Mouse (Mus musculus) intestine, postnatal 0 days (tissue): ENCODE data around the gene Zfr. TPM values are rescaled to one million over a fixed set of nuclear protein-coding genes. Genes with fewer than 3 reads are reported as not detected.
"Not testable (repeated sequence)": the region's sequence is repeated elsewhere in the genome, so short reads cannot be mapped to it uniquely, and the experiment has no call there.

ENCODE experiments used
- ATAC-seq: fragments of 200-750 bp; cut with Nextera tagmentation; 2 replicates; pipeline ENCODE4 v1.8.0; 2017; ENCODE audit warnings: mild to moderate bottlenecking, moderate TSS enrichment, moderate library complexity
- H3K27ac ChIP-seq: fragments of 300-500 bp; sonication (generic); 2 replicates; pipeline ENCODE4 v1.5.1; 2014; ENCODE audit warnings: mild to moderate bottlenecking, low read depth, low read length, moderate library complexity
- H3K27me3 ChIP-seq: fragments of 300-500 bp; sonication (generic); replicated peaks from 2 replicates; pipeline ENCODE4 v1.6.1; 2014; ENCODE audit warnings: low read length, mixed read lengths; ENCODE audit not compliant: control insufficient read depth, insufficient read depth
- H3K36me3 ChIP-seq: fragments of 300-500 bp; sonication (generic); 2 replicates; pipeline ENCODE4 v1.6.1; 2014; ENCODE audit warnings: mild to moderate bottlenecking, moderate library complexity; ENCODE audit not compliant: control insufficient read depth, insufficient read depth
- H3K4me1 ChIP-seq: fragments of 300-500 bp; sonication (generic); replicated peaks from 2 replicates; pipeline ENCODE4 v1.6.1; 2014; ENCODE audit warnings: antibody characterized with exemption, low read length, mixed read lengths; ENCODE audit not compliant: control insufficient read depth, insufficient read depth
- H3K4me2 ChIP-seq: fragments of 300-500 bp; sonication (generic); replicated peaks from 2 replicates; pipeline ENCODE4 v1.6.1; 2014; ENCODE audit warnings: low read depth, mild to moderate bottlenecking, moderate library complexity
- H3K4me3 ChIP-seq: fragments of 300-500 bp; sonication (generic); 2 replicates; pipeline ENCODE4 v1.5.1; 2014; ENCODE audit warnings: low read depth, low read length
- H3K9ac ChIP-seq: fragments of 300-500 bp; sonication (generic); 2 replicates; pipeline ENCODE4 v1.6.1; 2014; ENCODE audit warnings: mild to moderate bottlenecking, low read depth, low read length
- H3K9me3 ChIP-seq: fragments of 300-500 bp; sonication (generic); 2 replicates; pipeline ENCODE4 v1.6.1; 2016; ENCODE audit warnings: mixed run types; ENCODE audit not compliant: control insufficient read depth
- CTCF ChIP-seq: sonication (generic); IDR thresholded peaks from 2 replicates; pipeline ENCODE4 v1.5.1; 2016; ENCODE audit warnings: low read depth, mild to moderate bottlenecking, control low read depth, antibody characterized with exemption, moderate library complexity
- WGBS: fragments of 180-500 bp; shearing (Covaris S2); extraction: QIAGEN DNeasy Blood & Tissue Kit; methylation state at CpG from one replicate; pipeline ENCODE4 v1.1.7; 2014; 5-methylcytosine and 5-hydroxymethylcytosine counted together
- polyA plus RNA-seq: library from polyadenylated mRNA; unstranded; fragments of >200 nt; fragmentation: Nextera tagmentation; extraction: Ambion mirVana; gene quantifications from 2 replicates; pipeline ENCODE4 v1.2.1, GENCODE M21; 2015

Zfr gene
- polyA plus RNA-seq, 1 experiment from 2014 or later: 47.9 TPM

- WGBS: 51% methylated on average over 6 of the region's 6 CpGs
- Histone ChIP-seq H3K4me2 (no peak overlapping the region), H3K27me3 (no peaks in the 10 kb centered on the region), H3K9ac (no peak overlapping the region), H3K9me3 (no peaks in the 10 kb centered on the region), H3K27ac (no peak overlapping the region), H3K36me3 (no peaks in the 10 kb centered on the region), H3K4me1 (no peaks in the 10 kb centered on the region), H3K4me3 (no peak overlapping the region)
- ATAC-seq: no peak
- TF ChIP-seq CTCF: no peak
These were observed 3.1 kb upstream of the Zfr start for GRCm38 (mm10) chr15:12114546-12114945.

DNA sequence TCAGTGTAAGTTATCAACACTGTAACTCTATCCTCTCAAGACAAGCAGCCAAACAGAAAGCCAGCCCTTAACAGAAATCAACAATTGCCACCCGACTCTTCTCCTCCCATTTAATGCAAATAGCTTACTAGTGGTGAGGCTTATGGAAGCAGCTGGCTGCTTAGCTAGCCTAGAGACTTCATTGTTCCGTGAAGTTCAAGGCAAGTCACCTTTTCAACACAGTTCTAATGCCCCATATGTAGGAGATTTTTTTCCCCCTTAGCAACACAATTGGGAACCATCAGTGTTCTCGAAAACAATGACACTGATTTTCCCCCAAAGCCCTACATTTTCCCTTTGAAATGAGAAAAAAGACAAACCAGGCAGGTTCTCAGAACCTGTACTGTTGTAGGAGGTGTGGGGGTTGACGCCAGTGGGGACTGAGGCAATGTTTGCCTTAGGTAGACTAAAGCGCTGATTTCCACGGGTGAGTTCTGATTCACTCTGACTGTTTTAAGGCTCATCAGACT, 1.9 kb upstream of the Zfr start:
- no peak for ATAC-seq

GRCm38 (mm10) chr15:12118093-12118431, 431 bp downstream of the Zfr start:
- WGBS: 1% methylated on average over 22 of the region's 43 CpGs
- H3K27ac ChIP-seq: peak overlapping the region; percentile 98
- no peaks in the 10 kb centered on the region for H3K36me3 ChIP-seq
- H3K4me1 ChIP-seq: no peaks in the 10 kb centered on the region
- no peaks in the 10 kb centered on the region for H3K9me3 ChIP-seq
- TF ChIP-seq CTCF: no peak
- H3K9ac ChIP-seq: peak overlapping the region; percentile 100
- H3K4me3 ChIP-seq: peak overlapping the region; percentile 99
- no peaks in the 10 kb centered on the region for H3K27me3 ChIP-seq
- peak overlapping the region; percentile 78 for H3K4me2 ChIP-seq
- ATAC-seq: peak; percentile 31

More for the DNA sequence above, 1.9 kb upstream of the Zfr start:
- no peaks in the 10 kb centered on the region for H3K4me1 ChIP-seq
- no peak for TF ChIP-seq CTCF
- H3K4me3 ChIP-seq: no peak overlapping the region
- no peak overlapping the region for H3K4me2 ChIP-seq
- 53% methylated on average over 6 of the region's 6 CpGs for WGBS
- H3K27me3 ChIP-seq: no peaks in the 10 kb centered on the region
- no peaks in the 10 kb centered on the region for H3K9me3 ChIP-seq
- H3K27ac ChIP-seq: no peak overlapping the region
- no peak overlapping the region for H3K9ac ChIP-seq
- H3K36me3 ChIP-seq: no peaks in the 10 kb centered on the region

GRCm38 (mm10) chr15:12118432-12119128, 949 bp downstream of the Zfr start:
- Histone ChIP-seq H3K9ac (peak overlapping the region; percentile 100), H3K36me3 (no peaks in the 10 kb centered on the region), H3K27ac (peak overlapping the region; percentile 98), H3K4me3 (peak overlapping the region; percentile 99), H3K4me1 (no peaks in the 10 kb centered on the region), H3K27me3 (no peaks in the 10 kb centered on the region), H3K4me2 (peak overlapping the region; percentile 78), H3K9me3 (no peaks in the 10 kb centered on the region)
- no peak for TF ChIP-seq CTCF
- peak; percentile 65 for ATAC-seq
- WGBS: under 1% methylated on average over 37 of the region's 61 CpGs

DNA sequence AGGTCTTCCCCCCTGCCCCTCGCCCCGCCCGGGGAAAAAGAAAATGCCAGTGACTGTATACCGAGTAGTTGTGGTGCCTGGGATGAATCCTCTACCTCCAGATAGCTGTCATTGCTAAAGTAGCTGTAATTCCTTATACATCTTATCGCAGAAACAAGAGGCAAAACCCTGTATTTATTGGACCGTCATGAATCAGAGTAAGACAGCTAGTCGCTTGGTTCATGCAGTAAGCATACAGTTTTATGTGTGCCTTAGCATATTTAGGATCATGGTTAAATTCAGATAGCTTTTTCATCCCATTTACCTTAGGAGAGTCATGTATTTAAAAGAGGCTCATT, 1.5 kb downstream of the Zfr start:
- H3K27me3 ChIP-seq: no peaks in the 10 kb centered on the region
- 2% methylated on average over 7 of the region's 7 CpGs for WGBS
- peak overlapping the region; percentile 99 for H3K4me3 ChIP-seq
- ATAC-seq: no peak
- peak overlapping the region; percentile 78 for H3K4me2 ChIP-seq
- peak overlapping the region; percentile 98; the same call in 1 of the 2 replicates for H3K27ac ChIP-seq
- TF ChIP-seq CTCF: no peak
- no peaks in the 10 kb centered on the region for H3K36me3 ChIP-seq
- H3K9ac ChIP-seq: peak overlapping the region; percentile 100; the same call in 1 of the 2 replicates
- H3K4me1 ChIP-seq: no peaks in the 10 kb centered on the region
- no peaks in the 10 kb centered on the region for H3K9me3 ChIP-seq

DNA sequence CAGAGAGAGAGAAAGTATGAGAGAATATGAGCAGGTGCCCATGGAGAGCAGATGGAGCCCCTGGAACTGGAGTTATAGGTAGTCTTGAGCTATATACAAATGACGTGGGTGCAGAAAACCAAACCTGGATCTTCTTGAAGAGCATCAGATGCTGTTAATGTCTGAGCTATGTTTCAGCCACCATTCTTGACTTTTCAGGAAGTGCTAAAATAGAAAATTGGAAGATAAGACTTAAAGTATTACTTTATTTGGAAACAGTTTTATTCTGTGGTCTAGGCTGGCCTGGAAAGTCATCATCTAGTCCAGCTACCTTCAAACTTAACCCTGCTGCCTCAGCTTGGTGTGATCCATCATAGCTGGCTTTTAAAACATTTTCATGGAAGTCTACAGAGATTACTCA, 7.3 kb downstream of the Zfr start:
- Histone ChIP-seq H3K4me1 (no peaks in the 10 kb centered on the region), H3K27me3 (no peaks in the 10 kb centered on the region), H3K9ac (no peak overlapping the region), H3K27ac (no peak overlapping the region), H3K36me3 (no peaks in the 10 kb centered on the region), H3K4me3 (no peak overlapping the region), H3K9me3 (no peaks in the 10 kb centered on the region), H3K4me2 (no peak overlapping the region)
- no peak for TF ChIP-seq CTCF
- WGBS: 91% methylated on average over 1 of the region's 1 CpGs
- ATAC-seq: no peak

DNA sequence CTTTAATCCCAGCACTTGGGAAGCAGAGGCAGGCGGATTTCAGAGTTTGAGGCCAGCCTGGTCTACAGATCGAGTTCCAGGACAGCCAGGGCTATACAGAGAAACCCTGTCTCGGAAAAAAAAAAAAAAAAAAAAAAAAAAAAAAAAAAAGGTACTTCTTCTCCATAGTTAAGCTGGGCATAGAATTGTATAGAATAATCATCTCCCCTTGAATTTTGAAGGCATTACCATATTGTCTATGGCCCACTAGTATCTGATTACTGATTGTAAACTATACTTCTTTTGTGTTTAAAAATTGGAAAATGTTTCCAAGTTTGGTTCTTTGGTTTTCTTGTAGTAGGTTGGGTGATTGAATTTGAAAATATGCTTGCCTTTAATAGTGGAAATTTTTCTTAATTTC, 13.2 kb downstream of the Zfr start:
- 88% methylated on average over 3 of the region's 3 CpGs for WGBS
- not testable (repeated sequence) for ATAC-seq, H3K4me2 ChIP-seq, H3K27me3 ChIP-seq, H3K4me1 ChIP-seq, H3K4me3 ChIP-seq, H3K36me3 ChIP-seq, H3K9me3 ChIP-seq, H3K27ac ChIP-seq, H3K9ac ChIP-seq
